Mouse (Mus musculus): ENCODE data around the gene Pirb.
A peak's percentile ranks its signal among the peaks of the same experiment; 100 is the strongest.
"Not testable (repeated sequence)": the region's sequence is repeated elsewhere in the genome, so short reads cannot be mapped to it uniquely, and the experiment has no call there.

Gene Pirb

DNA sequence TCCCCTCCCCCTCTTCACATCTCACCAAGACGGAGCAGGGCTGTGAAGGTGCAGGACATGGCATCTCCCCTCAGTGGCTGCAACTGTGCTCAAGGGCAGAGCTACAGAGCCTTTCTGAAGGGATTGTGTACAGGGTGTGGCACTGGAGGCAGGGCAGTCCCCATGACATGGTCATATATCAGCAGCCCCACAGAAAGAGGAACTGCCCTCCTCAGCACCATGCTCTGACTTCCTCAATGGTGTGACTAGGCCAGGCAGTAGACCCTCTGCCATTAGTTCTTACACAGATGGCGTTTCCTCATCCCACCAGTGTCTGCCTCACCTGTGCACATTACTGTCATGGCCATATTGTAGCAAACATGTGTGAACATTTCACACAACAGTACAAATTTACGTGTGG lies at the start of gene Pirb:
Pirb (minus strand) TSS at position 124 of the 400 bp plus-strand sequence.
- not testable (repeated sequence) for DNase-seq (ENCODE audit: low spot score)

GRCm38 (mm10) chr7:3732675-3733074 lies 12.5 kb upstream of the Pirb start:
- DNase-seq (ENCODE audit: low spot score): not testable (repeated sequence)

DNA sequence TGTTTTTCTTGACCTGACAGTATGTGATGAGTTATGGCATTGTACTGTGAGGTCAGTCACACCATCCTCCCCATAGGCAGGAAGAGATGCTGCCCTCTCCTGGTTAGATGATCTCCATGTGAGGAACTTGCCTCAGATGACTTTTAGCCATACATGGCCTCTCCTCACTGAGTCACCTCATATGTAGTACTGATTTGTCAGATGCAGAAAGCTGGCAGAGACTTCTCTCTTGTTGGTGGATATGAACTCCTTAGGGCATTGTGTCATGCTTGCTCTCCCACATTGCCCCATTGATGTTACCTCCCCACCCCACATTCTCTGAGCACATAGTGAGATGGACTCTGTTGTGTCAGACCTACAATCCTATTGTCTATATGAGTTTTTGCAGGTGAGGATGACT lies 5.3 kb upstream of the Pirb start:
- DNase-seq (ENCODE audit: low spot score): not testable (repeated sequence)

DNA sequence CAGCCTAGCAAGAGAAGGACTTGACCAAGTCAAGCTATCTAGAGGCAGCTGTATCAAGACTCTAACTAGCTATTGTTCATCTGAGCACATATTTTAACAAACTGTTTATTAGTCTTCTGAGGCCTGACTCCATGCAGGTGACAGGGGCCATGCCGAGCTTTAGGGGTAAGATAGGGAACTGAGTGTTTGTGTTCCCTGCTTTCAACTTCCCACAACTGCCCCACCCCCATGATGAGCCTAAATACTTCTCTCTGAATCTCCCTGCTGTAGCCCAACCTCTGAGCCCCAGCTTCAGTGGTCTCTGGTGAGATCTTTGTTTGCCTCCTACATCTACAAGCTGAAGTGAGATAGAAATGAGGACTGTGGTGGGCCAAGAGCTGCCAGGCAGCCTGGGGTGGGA lies 4.9 kb downstream of the Pirb start:
- no peak for DNase-seq (ENCODE audit: low spot score)

- no peak for DNase-seq (ENCODE audit: low spot score)
These were observed 7.8 kb downstream of the Pirb start for GRCm38 (mm10) chr7:3712264-3712942.

DNA sequence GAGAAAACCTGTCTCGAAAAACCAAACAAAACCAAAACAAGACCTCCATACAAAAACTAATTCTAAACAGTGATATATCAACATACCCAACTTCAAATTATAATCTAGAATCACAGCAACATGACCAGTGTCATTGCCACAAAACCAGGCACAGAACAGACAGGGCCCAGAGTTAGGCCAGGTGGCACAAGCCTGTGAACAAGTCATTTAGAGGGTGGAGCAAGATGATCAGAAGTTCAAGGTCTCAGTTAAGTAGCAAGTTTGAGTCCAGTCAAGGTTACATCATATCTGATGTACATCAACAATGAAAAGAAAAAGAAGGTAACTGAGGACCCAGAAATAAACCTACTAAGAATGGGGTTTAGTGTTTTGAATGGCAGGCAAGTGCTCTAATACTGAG lies 11.2 kb downstream of the Pirb start:
- no peak for DNase-seq (ENCODE audit: low spot score)

- not testable (repeated sequence) for DNase-seq (ENCODE audit: low spot score)
These were observed 11.7 kb downstream of the Pirb start for GRCm38 (mm10) chr7:3708447-3708980.

DNA sequence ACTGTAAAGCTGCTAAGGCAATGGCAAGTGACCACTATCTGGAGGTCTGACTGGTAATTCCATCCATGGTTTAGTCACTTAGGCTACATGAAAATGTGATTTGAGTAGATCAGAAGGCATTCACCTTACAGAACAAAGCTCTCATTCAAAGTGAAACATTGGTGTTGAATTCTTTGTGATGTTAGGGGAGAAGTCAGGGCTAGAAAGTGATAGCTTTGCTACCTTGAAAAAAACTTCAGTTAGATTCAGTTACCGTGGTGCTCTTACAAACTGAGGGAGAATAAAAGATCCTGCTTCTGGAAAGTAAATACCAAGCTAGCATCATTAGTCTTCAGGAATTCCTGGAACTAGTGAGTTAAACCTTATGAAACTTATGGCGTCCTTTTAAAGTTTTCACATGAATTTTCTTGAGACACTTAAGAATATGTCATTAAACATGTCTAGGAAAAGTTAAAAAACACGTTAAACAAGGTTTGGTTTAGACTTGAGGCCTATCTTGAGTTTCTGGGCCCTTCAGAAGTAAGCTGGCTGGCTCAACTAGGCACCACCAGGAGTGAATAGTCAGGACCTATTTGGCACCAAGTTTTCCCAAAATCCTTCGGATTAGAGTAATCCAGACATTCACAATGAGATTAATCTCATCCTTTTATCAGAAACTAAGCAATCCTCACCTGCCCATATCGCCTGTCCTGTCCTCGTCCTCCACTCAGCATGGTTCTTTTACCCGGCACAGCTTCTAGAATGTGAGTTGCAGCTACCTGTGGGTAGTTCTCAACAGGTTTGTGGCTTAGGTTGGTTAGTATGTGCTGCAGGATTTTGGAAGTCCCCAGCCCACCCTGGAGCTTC lies 12.4 kb downstream of the Pirb start:
- no peak for DNase-seq (ENCODE audit: low spot score)

DNA sequence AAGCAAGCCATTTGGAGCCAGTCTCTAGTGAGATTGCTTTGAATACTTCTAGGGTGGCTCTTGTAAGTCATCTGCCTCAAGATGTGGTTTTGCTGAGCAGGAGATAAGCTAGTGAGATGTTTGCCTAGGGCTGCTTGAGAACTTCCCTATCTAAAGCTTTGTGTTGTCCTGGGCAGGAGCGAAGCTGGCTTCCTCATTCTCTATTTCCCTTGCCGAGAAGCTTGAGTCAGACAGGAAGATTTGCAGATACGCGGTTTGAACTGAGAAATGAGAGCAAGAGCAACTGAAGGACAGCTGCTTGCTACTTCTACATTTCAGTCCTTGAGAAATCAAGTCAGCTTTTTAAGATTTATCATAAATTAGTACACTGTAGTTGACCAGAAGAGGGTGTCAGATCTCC lies 13.2 kb downstream of the Pirb start:
- DNase-seq (ENCODE audit: low spot score): no peak

GRCm38 (mm10) chr7:3706343-3706934 lies 13.8 kb downstream of the Pirb start:
- no peak for DNase-seq (ENCODE audit: low spot score)

DNA sequence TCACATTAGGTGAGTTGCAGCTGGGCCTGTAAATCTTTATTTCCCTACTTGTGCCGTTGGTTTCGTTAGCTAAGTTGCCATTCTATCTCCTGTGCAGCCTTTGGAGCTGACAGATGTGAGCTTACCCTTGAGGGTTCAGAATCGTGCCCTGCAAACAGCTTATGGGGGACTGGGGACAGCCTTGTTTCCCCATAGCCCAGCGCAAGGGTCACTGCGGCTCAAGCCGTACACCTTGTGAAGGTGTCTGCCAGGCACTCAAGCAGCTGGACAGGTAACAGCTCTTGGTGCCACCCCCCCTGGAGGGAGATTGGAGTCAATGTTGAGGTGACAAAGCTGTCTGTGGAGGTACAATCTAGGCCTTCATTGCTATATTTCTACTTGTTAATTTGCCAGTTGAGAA lies 14.3 kb downstream of the Pirb start:
- DNase-seq (ENCODE audit: low spot score): no peak

GRCm38 (mm10) chr7:3705461-3705860 lies 14.7 kb downstream of the Pirb start:
- not testable (repeated sequence) for DNase-seq (ENCODE audit: low spot score)

DNA sequence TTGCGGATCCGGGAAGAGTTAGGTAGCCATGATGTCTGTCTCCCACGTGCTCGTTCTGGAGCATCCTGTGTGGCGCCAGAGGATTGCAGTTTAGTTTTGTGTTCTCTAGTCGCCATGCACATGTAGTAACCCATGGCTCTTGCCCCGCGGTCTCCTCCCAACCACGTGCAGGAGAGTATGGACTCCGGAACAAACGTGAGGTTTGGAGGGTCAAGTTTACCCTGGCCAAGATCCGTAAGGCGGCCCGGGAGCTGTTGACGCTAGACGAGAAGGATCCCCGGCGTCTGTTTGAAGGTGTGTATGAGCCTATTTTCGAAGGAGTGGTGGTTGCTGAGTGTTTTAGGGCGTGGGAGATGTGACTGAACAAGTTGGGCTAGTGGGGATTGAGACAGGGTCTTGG lies 15.7 kb downstream of the Pirb start:
- no peak for DNase-seq (ENCODE audit: low spot score)

DNA sequence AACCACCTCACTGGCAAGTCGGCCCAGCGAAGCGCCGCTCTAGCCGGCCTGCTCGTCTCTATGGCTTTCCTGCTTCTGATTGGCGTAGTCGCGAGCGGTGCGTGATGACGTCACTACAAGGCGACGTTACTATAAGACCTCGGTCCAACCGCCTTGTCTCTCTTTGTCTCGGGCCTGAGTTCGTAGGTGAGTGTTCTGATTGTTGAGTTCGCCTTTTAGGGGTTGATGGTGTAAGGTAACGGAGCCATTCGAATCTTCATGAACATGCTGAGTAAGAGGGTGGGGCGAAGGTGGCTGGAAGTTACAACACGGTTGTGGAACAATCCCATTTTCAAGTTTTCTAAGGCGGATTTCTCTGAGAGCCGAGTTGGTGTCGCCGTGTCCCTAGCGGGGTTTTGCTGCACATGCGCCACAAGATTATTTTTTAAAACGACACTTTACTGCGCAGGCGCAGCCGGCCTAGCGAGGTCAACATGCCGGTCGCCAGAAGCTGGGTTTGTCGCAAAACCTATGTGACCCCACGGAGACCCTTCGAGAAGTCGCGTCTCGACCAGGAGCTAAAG lies 16.2 kb downstream of the Pirb start, which contains the start of gene Rps9:
Rps9 (plus strand) TSS at position 115 of the 563 bp plus-strand sequence.
- DNase-seq (ENCODE audit: low spot score): peak; percentile 95

- DNase-seq (ENCODE audit: low spot score): no peak
These were observed 16.9 kb downstream of the Pirb start for GRCm38 (mm10) chr7:3703148-3703878.

DNA sequence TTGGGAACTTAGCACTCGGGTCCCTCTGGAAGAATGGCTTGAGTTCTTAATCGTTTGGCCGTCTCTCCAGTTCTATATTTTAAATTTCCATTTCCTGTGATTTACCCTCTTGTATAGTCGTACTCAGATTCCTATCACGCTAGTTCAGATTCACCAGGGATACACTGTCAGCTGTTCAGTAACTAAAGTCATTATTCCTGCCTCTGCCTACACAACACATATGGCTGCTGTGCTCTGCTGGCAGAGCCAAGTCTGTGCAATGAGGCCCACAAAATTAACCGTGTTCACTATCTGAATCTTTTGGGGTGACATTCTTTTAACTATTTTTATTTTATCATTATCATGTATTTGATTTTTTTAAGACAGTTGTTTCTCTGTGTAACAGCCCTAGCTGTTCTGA lies 21.7 kb downstream of the Pirb start:
- no peak for DNase-seq (ENCODE audit: low spot score)

DNA sequence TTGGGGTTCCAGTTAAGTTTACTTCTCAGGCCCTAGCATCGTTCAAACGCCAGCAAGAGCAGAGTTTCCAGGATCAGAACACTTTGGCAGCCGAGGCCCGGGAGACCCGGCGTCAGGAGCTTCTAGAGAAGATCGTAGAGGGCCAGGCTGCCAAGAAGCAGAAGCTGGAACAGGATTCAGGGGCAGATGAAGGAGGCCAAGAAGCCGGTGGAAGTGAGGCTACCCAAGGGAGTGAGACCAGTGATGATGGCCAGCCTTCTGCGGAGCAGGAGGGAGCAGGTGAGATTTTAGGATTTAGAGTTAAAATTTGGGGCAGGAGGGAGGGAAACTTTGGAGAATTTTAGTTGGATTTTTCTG lies 25.3 kb downstream of the Pirb start:
- not testable (repeated sequence) for DNase-seq (ENCODE audit: low spot score)

GRCm38 (mm10) chr7:3694076-3694948 lies 25.9 kb downstream of the Pirb start:
- DNase-seq (ENCODE audit: low spot score): no peak

- DNase-seq (ENCODE audit: low spot score): no peak
These were observed 26.4 kb downstream of the Pirb start for GRCm38 (mm10) chr7:3693809-3694075.

- peak; percentile 98 for DNase-seq (ENCODE audit: low spot score)
These were observed 27.0 kb downstream of the Pirb start, which contains the start of gene Mboat7 for GRCm38 (mm10) chr7:3692987-3693808. Mboat7 (minus strand) TSS chr7:3693523.

Measured in left cerebral cortex, adult 11 months (tissue).